Mouse (Mus musculus) embryonic facial prominence, embryonic 15.5 days (tissue): ENCODE measurements around the gene Ugt1a9. TPM values are rescaled to one million over a fixed set of nuclear protein-coding genes. Genes with fewer than 3 reads are reported as not detected.

Source experiments
- ATAC-seq: fragments of 200-750 bp; cut with Nextera tagmentation; 2 replicates; pipeline ENCODE4 v1.8.0; 2017; ENCODE audit warnings: low read depth, moderate TSS enrichment; ENCODE audit not compliant: insufficient number of reproducible peaks, low FRiP score, low TSS enrichment
- H3K27ac ChIP-seq: fragments of 300-500 bp; sonication (generic); replicated peaks from 2 replicates; pipeline ENCODE4 v1.5.1; 2015; ENCODE audit warnings: mild to moderate bottlenecking, inconsistent platforms
- H3K27me3 ChIP-seq: fragments of 300-500 bp; sonication (generic); 2 replicates; pipeline ENCODE4 v1.6.1; 2015; ENCODE audit warnings: inconsistent platforms
- H3K36me3 ChIP-seq: fragments of 300-500 bp; sonication (generic); 2 replicates; pipeline ENCODE4 v1.6.1; 2015; ENCODE audit warnings: mild to moderate bottlenecking, inconsistent platforms
- H3K4me1 ChIP-seq: fragments of 300-500 bp; sonication (generic); 2 replicates; pipeline ENCODE4 v1.6.1; 2015; ENCODE audit warnings: inconsistent platforms
- H3K4me2 ChIP-seq: fragments of 300-500 bp; sonication (generic); replicated peaks from 2 replicates; pipeline ENCODE4 v1.6.1; 2015; ENCODE audit warnings: mild to moderate bottlenecking, inconsistent platforms
- H3K4me3 ChIP-seq: fragments of 300-500 bp; sonication (generic); replicated peaks from 2 replicates; pipeline ENCODE4 v1.5.1; 2015; ENCODE audit warnings: mild to moderate bottlenecking, inconsistent platforms
- H3K9ac ChIP-seq: fragments of 300-500 bp; sonication (generic); 2 replicates; pipeline ENCODE4 v1.6.1; 2015; ENCODE audit warnings: inconsistent platforms
- H3K9me3 ChIP-seq: fragments of 300-500 bp; sonication (generic); replicated peaks from 2 replicates; pipeline ENCODE4 v1.6.1; 2016; ENCODE audit warnings: inconsistent platforms
- WGBS: fragments of 180-500 bp; shearing (Covaris S2); methylation state at CpG from one replicate; pipeline ENCODE4 v1.1.7; 2015; 5-methylcytosine and 5-hydroxymethylcytosine counted together
- polyA plus RNA-seq: library from polyadenylated mRNA; unstranded; fragments of >200 nt; fragmentation: Nextera tagmentation; extraction: Ambion mirVana; gene quantifications from 2 replicates; pipeline ENCODE4 v1.2.1, GENCODE M21; 2015

Ugt1a9 gene
- polyA plus RNA-seq, 1 experiment from 2014 or later: not detected

DNA sequence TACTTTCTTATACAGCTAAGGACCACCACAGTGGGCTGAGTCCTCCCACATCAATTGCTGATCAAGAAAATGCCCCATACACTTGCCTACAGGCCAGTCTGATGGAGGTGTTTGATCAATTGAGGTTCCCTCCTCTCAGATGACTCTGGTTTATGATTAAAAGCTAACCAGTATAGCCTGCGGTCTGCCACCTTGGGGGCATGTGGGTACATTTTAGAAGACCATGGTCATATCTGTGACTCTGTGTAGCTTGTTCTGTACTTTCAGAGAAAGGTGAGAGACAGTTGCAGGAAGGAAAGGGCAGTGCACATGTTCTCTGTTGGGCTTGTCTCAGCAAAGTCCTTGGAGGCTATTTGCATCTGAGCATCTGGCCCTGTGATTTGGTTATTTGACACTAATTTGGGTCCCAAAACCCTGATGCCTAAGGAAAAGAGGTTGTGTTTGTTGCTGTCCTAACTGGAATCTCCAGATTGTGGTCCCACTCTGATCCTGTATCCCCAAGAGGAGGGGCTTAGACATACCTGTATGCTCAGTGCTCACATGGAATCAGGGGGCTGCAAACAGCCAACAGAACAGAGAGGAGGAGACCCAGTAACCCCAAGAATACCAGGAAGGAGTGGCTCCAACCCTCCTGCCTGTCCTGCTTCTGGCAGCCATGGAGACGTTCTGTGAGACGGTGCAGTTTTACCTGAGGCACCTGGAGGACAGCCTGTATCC is 162.2 kb downstream of the Ugt1a9 start:
- Histone ChIP-seq H3K4me1 (no peaks in the 10 kb centered on the region), H3K4me2 (no peak overlapping the region), H3K36me3 (no peaks in the 10 kb centered on the region), H3K27me3 (no peaks in the 10 kb centered on the region), H3K9me3 (peaks cover 77% of the 10 kb centered on the region), H3K4me3 (no peak overlapping the region), H3K27ac (no peak overlapping the region), H3K9ac (no peak overlapping the region)
- WGBS: 53% methylated on average over 3 of the region's 3 CpGs
- ATAC-seq: no peak

GRCm38 (mm10) chr1:88233421-88234247 is 163.0 kb downstream of the Ugt1a9 start:
- H3K9ac ChIP-seq: no peak overlapping the region
- H3K4me3 ChIP-seq: no peak overlapping the region
- no peaks in the 10 kb centered on the region for H3K36me3 ChIP-seq
- peaks cover 77% of the 10 kb centered on the region for H3K9me3 ChIP-seq
- WGBS: 67% methylated on average over 14 of the region's 14 CpGs
- H3K4me2 ChIP-seq: no peak overlapping the region
- ATAC-seq: no peak
- H3K4me1 ChIP-seq: no peaks in the 10 kb centered on the region
- H3K27me3 ChIP-seq: no peaks in the 10 kb centered on the region
- H3K27ac ChIP-seq: no peak overlapping the region

DNA sequence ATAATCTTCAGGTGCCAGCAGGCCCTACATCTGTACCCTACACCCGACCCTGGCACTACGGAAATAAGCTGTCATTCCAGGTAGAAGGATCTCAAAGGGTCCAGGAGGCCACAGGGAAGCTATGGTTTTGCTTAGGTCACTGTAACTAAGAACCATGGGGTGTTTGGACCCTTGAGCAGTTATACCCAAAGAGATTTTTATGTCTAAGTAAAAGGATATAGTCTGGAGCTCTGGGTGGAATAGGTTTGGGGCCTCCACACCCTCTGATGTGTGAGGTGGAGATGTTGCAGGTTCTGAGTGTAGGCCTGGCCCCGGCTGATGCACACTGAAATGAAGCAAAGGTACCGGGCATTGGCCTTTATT is 163.6 kb downstream of the Ugt1a9 start:
- H3K36me3 ChIP-seq: no peaks in the 10 kb centered on the region
- no peak overlapping the region for H3K4me3 ChIP-seq
- 62% methylated on average over 4 of the region's 4 CpGs for WGBS
- H3K4me2 ChIP-seq: no peak overlapping the region
- H3K4me1 ChIP-seq: no peaks in the 10 kb centered on the region
- no peak for ATAC-seq
- no peaks in the 10 kb centered on the region for H3K27me3 ChIP-seq
- H3K9me3 ChIP-seq: peaks cover 80% of the 10 kb centered on the region
- H3K27ac ChIP-seq: no peak overlapping the region
- no peak overlapping the region for H3K9ac ChIP-seq

DNA sequence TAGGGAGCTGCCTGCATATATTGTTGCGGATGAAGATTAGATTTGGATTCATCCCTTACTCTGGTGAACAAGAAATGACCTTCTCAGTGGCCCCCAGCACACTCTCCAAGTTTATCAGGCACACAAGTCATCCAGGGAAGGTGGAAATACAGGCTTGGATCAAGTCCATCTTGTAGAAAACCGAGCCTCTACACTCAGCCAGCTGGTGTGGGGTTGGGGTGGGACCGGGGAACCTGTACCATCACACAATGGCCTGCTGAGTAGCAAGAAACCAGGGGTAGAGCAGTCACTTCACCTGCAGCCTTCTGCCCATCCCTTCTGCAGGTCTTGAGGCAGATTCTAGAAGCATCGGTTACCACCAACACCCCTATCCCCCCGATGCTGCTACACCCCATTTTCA is 164.0 kb downstream of the Ugt1a9 start:
- no peaks in the 10 kb centered on the region for H3K4me1 ChIP-seq
- WGBS: 44% methylated on average over 5 of the region's 5 CpGs
- peaks cover 80% of the 10 kb centered on the region for H3K9me3 ChIP-seq
- H3K27ac ChIP-seq: no peak overlapping the region
- no peaks in the 10 kb centered on the region for H3K36me3 ChIP-seq
- H3K9ac ChIP-seq: no peak overlapping the region
- H3K4me2 ChIP-seq: no peak overlapping the region
- ATAC-seq: no peak
- H3K4me3 ChIP-seq: no peak overlapping the region
- H3K27me3 ChIP-seq: no peaks in the 10 kb centered on the region

DNA sequence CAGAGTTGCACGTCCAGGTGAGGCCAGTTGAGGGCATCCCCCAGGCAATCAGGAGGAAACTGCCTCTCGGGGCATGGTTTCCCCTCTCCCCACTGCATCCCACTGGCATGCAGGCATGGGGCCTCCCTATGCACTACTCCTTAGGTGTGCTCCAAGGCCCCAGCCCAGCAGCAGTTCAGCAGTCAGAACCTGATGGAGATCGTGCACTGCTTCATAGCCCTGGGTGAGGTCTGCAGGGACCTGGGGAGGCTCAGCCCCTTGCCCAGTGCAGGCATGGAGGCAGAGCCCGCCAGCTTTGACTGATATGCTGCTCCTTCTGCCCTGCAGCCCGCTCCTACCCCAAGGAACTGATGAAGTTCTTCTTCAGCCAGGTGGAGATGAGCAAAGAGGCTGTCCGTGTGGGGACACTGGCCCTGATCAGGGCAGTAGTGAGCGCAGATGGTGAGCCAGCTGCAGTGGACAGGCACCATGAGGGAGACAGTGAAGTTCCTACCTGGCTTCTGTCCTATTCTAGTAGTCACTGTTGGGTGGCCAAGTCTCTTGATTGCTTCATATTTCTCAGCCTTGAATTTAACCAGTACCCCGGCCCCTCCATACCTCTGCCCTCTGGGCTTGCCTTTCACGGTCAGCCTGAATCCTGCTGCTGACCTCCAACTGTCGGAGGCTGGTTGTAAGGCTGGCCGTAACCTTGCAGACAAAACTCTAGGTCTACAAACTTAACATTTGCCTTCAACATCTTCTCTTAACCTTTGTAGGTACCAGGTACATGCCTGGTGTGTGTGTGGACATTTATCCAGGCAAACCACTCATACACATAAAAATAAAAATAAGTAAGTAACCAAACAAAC is 164.7 kb downstream of the Ugt1a9 start:
- Histone ChIP-seq H3K4me1 (no peaks in the 10 kb centered on the region), H3K36me3 (no peaks in the 10 kb centered on the region), H3K4me3 (no peak overlapping the region), H3K9me3 (peaks cover 80% of the 10 kb centered on the region), H3K9ac (no peak overlapping the region), H3K4me2 (no peak overlapping the region), H3K27ac (no peak overlapping the region), H3K27me3 (no peaks in the 10 kb centered on the region)
- peak; percentile 1; the same call in 1 of the 2 replicates for ATAC-seq
- WGBS: 59% methylated on average over 11 of the region's 11 CpGs

DNA sequence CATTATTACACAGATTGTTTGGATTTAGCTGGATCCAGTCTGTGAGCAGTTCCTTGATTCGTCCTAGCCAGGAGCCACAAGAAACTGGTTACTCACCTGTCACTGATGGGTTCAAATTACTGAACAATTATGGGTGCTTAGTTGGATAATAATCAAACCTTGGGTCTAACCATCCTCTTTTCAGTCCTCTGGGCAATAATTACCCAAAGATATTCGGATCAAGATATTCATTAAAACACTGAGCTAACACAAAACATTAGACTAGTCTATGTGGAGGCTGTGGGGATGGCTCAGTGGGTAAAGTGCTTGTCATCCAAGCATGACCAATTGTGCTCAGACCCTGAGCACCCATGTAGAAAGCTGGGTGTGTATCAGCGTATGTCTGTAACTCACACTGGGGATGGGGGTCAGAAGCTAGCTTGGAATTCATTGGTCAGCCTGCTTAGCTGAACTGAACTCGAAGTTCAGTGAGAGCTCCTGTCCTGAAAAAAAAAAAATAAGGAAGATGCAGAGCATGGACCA is 165.4 kb downstream of the Ugt1a9 start:
- Histone ChIP-seq H3K4me3 (no peak overlapping the region), H3K4me1 (no peaks in the 10 kb centered on the region), H3K27ac (no peak overlapping the region), H3K36me3 (no peaks in the 10 kb centered on the region), H3K4me2 (no peak overlapping the region), H3K9ac (no peak overlapping the region), H3K27me3 (no peaks in the 10 kb centered on the region), H3K9me3 (peaks cover 81% of the 10 kb centered on the region)
- WGBS: 57% methylated on average over 4 of the region's 4 CpGs
- ATAC-seq: no peak

- no peak overlapping the region for H3K4me2 ChIP-seq
- no peak for ATAC-seq
- H3K9me3 ChIP-seq: peaks cover 74% of the 10 kb centered on the region
- H3K27me3 ChIP-seq: no peaks in the 10 kb centered on the region
- H3K36me3 ChIP-seq: no peaks in the 10 kb centered on the region
- 72% methylated on average over 5 of the region's 5 CpGs for WGBS
- H3K27ac ChIP-seq: no peak overlapping the region
- no peak overlapping the region for H3K9ac ChIP-seq
- no peak overlapping the region for H3K4me3 ChIP-seq
- no peaks in the 10 kb centered on the region for H3K4me1 ChIP-seq
These were observed 166.7 kb downstream of the Ugt1a9 start for GRCm38 (mm10) chr1:88237311-88237710.

GRCm38 (mm10) chr1:88238771-88239170 is 168.2 kb downstream of the Ugt1a9 start:
- H3K4me2 ChIP-seq: no peak overlapping the region
- peaks cover 69% of the 10 kb centered on the region for H3K9me3 ChIP-seq
- no peaks in the 10 kb centered on the region for H3K4me1 ChIP-seq
- no peak overlapping the region for H3K9ac ChIP-seq
- no peaks in the 10 kb centered on the region for H3K27me3 ChIP-seq
- H3K4me3 ChIP-seq: no peak overlapping the region
- ATAC-seq: no peak
- no peaks in the 10 kb centered on the region for H3K36me3 ChIP-seq
- WGBS: 78% methylated on average over 6 of the region's 6 CpGs
- H3K27ac ChIP-seq: no peak overlapping the region

- Histone ChIP-seq H3K36me3 (no peaks in the 10 kb centered on the region), H3K27ac (no peak overlapping the region), H3K4me1 (no peaks in the 10 kb centered on the region), H3K9me3 (peaks cover 76% of the 10 kb centered on the region), H3K4me3 (no peak overlapping the region), H3K27me3 (no peaks in the 10 kb centered on the region), H3K4me2 (no peak overlapping the region), H3K9ac (no peak overlapping the region)
- 72% methylated on average over 5 of the region's 5 CpGs for WGBS
- ATAC-seq: no peak
These were observed 169.5 kb downstream of the Ugt1a9 start for GRCm38 (mm10) chr1:88240072-88240471.

GRCm38 (mm10) chr1:88240579-88240978 is 170.0 kb downstream of the Ugt1a9 start:
- Histone ChIP-seq H3K4me1 (no peaks in the 10 kb centered on the region), H3K9ac (no peak overlapping the region), H3K36me3 (no peaks in the 10 kb centered on the region), H3K27ac (no peak overlapping the region), H3K9me3 (peaks cover 75% of the 10 kb centered on the region), H3K4me3 (no peak overlapping the region), H3K4me2 (no peak overlapping the region), H3K27me3 (no peaks in the 10 kb centered on the region)
- WGBS: 64% methylated on average over 4 of the region's 4 CpGs
- ATAC-seq: no peak

GRCm38 (mm10) chr1:88243861-88244260 is 173.3 kb downstream of the Ugt1a9 start:
- Histone ChIP-seq H3K4me2 (no peak overlapping the region), H3K4me1 (no peaks in the 10 kb centered on the region), H3K27me3 (no peaks in the 10 kb centered on the region), H3K27ac (no peak overlapping the region), H3K9ac (no peak overlapping the region), H3K9me3 (peaks cover 77% of the 10 kb centered on the region), H3K4me3 (no peak overlapping the region), H3K36me3 (no peaks in the 10 kb centered on the region)
- WGBS: 64% methylated on average over 5 of the region's 5 CpGs
- ATAC-seq: no peak
